Mouse (Mus musculus): Measurements from ENCODE around the gene Cacnb1.
A peak's percentile ranks its signal among the peaks of the same experiment; 100 is the strongest.

Cacnb1 gene

DNA sequence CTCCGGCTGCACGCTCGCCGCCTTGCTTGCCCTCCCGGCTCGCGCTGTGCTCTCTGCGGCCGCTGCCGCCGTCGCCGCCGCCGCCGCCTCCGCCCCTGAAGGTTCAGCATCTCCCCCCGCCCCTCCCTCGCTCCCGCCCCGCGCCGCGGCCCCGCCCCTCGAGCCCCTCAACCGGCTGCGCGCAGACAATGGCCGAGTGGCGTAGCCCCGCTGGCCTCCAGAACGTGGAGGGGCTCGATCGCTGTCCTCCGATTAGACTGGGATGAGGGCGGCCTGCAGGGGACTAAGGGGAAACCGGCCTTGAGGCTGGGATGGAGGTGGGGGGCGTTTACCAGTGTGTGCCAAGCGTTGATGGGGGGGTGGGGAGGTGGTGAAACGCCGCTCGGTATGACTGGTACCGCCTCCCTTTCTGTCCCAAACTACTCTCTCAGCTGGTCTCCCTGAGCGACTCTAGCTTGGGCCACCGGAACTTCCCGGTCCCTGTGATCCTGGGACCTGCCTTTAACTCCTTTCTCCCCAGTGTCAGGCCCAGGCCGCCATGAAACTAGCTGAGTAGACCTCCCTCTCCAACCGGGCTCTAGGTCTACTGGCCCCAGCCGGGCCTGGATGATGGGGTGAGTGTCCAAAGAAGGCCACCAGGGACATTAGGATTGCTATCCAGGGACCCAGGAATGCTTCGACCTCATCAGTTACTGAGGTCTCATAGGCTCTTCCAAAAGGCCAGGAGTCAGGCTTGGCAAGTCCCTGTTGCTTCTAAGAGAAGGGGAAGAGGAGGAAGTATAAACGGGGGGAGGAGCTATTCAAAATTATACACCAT is at the start of gene Cacnb1:
Gene Cacnb1 (minus strand): TSS at position 480 of the 817 bp plus-strand sequence.
- DNase-seq: peak; percentile 45 to 53

- no peak for DNase-seq
Observed at GRCm38 (mm10) chr11:98067255-98067654, 44.4 kb upstream of the Cacnb1 start.

- DNase-seq: no peak
Observed at GRCm38 (mm10) chr11:98066201-98066600, 43.4 kb upstream of the Cacnb1 start.

GRCm38 (mm10) chr11:98061904-98062562 is 39.2 kb upstream of the Cacnb1 start:
- DNase-seq: no peak

DNA sequence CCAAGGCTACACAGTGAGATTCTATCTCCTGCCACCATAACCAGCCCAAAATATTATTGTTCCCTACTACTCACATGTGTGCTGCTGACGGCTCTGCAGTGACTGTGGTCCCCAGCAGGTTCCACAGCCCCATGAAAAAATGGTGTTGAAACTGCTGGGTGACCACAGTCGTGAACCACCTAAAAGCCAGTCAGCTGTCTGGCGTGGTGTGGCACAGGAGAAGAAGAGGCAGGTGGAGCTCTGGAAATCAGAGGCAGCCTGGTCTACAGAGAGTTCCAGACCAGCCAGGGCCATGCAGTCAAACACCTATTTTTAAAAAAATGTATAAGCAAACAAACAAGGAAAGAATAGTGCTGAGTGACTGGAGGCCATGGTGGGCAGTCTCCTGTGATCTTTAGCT is 38.6 kb upstream of the Cacnb1 start:
- no peak for DNase-seq

DNA sequence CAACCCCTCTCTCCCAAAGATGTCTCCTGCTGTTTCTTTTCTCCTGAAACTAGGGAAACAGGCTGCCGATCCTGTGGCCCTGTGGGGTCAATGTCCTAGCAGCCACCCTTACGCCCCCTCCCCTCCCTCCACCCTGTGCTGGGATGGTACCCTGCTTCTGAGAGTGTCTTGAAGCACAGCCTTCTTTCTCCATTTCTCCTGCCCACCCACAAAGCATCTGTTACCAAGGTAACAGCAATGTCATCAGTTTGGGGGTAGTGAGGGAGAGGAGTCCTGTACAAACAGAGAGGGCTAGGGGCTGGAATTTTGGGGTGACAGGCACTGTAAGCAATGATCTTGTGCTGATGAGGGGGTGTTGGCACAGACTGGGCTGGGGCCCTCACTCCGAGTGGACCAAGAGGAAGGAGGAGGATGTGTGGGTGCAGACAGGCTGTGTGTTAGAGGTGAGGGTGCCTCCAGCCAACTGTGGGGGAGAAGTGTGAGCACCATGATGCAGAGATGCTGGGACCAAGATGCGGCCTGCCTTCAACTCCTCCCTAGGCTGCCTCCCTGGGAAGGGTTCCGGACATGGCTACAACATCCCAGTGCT is 37.4 kb upstream of the Cacnb1 start:
- DNase-seq: no peak

DNA sequence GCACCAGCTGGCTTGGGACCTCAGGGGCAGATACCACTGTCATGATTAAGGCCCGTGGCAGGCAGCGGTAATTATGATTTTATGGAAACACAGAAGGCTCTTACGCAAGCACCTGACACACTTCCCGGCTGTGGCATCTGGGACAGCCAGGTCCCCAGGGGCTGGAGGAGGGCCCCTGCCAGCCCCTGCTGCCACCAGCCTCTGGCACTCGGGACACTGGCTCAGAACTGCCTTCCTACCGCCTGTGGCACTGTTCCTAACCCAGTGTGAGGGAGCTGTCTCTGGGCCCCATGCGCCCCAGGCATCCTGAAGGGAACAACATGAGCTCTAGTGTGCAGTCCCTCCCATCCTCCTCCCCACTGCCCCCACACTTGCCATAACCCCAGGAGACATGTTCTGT is 36.8 kb upstream of the Cacnb1 start:
- no peak for DNase-seq

GRCm38 (mm10) chr11:98057998-98058397 is 35.2 kb upstream of the Cacnb1 start:
- DNase-seq: peak; percentile 41 to 51

DNA sequence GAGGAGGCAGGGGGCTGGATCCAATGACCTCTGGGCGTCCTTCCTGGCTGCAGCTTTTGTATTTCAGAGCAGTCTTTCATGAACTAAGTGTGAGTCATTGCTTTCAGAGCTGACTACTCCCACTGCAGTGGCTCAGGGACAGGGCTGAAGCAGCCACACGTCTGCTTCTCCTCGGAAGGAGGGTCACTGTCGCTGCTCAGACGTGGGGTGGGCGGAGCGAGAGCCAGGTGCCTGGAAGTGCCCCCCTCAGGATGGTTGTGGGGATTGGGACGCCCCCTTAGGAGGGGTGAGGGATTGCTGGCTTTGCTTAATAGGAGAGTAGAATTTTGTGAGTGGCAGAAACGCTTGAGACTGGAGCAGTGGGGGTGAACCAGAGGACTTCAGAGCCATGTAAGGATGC is 34.6 kb upstream of the Cacnb1 start:
- DNase-seq: peak in 1 of 2 experiments; percentile 27

GRCm38 (mm10) chr11:98052989-98053834 is 30.4 kb upstream of the Cacnb1 start, which contains the start of gene Stac2:
TSS of gene Stac2 (minus strand) at chr11:98053462.
- DNase-seq: peak; percentile 79 to 83

- DNase-seq: peak; percentile 87 to 91
Observed at GRCm38 (mm10) chr11:98052129-98052988, 29.5 kb upstream of the Cacnb1 start.

- peak in 1 of 2 experiments; percentile 35 for DNase-seq
Observed at GRCm38 (mm10) chr11:98051611-98052128, 28.8 kb upstream of the Cacnb1 start.

DNA sequence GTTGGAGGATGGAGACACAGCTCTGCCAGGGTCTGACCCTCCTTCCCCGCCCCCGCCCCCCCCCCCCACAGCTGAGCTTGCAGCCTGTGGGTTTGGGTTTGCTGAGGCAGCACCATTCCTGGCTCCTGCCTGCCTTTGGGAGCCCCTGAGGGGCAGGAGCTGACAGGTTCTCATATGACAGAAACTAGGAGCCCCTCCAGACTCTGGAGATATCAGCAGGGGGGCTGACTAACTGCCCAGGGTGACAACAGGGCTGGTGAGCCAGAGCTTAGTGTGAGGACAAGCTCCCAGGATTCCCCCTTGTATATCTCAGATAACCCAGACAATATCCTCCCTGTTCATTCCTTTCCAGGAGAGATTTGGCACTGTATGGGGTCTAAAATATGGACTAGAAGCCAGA is 28.1 kb upstream of the Cacnb1 start:
- DNase-seq: no peak

GRCm38 (mm10) chr11:98050520-98050815 is 27.6 kb upstream of the Cacnb1 start:
- DNase-seq: no peak

DNA sequence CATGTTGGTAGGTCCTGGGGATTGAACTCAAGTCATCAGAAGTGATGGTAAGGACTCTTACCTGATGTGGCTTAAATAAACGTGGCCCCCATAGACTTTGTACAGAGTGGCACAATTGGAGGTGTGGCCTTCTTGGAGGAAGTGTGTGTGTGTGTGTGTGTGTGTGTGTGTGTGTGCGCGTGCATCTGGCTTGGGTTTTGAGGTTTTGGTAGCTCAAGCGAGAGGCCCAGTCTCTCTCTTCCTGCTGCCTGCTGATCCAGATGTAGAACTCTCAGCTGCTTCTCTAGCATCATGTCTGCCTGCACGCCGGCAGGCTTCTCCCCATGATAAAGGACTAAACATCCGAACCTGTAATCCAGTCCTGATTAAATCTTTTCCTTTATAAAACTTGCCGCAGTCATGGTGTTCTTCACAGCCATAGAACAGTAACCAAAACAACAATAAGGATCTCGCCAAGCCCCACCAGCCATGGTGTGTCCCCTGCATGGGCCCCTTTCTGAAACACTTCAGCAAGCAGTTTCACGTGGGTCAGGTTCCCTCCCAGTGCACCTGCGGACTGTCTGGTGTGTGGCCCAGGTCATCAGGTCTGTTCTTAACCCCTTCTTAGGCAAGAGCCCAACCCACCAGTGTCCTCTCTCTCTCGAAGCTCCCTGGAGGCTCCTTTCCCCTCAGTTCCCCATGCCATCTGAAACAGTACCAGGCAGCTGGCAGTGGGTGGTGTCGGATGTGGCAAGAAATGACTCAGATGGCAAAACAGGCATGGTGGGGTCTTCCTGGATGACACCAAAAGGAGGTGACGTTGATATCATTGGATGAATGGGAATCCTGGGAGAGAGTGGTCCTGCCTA is 27.1 kb upstream of the Cacnb1 start:
- DNase-seq: peak; percentile 60 to 67

- no peak for DNase-seq
Observed at GRCm38 (mm10) chr11:98047745-98048144, 24.9 kb upstream of the Cacnb1 start.

GRCm38 (mm10) chr11:98046466-98046865 is 23.6 kb upstream of the Cacnb1 start:
- no peak for DNase-seq

DNA sequence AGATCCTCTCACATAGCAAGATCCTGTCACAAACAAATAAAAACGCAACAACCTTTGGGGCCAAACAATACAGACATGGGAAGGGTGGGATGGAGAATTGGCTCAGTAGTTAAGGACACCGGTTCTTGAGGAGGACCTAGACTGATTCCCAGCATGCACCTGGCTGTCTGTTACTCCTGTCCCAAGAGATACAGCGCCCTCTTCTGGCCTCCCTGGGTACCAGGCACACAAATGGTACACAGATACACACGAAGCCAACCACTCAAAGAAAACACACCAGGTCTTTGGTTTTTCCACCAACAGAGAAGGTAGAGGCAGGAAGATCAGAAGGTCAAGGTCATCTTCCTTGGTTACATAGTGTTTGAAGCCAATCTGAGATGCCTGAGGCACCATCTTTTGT is 22.8 kb upstream of the Cacnb1 start:
- peak; percentile 52 to 54 for DNase-seq

GRCm38 (mm10) chr11:98044074-98044473 is 21.2 kb upstream of the Cacnb1 start:
- no peak for DNase-seq

DNA sequence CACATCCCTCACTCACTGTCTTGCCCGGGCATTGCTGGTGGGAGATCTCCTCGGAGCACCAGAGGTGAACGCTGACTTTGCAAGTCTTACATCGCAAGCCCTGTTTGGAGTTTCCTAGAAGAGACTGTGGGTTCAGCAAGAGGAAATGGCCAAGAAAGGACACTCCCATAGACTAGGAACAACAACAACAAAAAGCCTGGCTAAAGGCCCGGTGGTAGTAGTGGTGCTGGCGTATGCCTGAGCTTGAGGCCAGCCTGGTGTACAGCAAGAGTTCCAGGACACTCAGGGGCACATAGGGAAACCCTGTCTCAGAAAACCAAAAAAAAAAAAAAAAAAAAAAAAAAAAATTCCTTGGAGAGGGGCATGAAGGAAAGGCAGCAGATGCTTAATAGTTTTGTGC is 19.9 kb upstream of the Cacnb1 start:
- DNase-seq: no peak

GRCm38 (mm10) chr11:98040975-98041374 is 18.1 kb upstream of the Cacnb1 start:
- DNase-seq: no peak
